Mouse (Mus musculus): ENCODE data around the gene Tnfrsf14. TPM values are rescaled to one million over a fixed set of nuclear protein-coding genes. Genes with fewer than 3 reads are reported as not detected.

Gene Tnfrsf14
- total RNA-seq, 2 experiments from 2014 or later, result 0.61 to 0.99 TPM

- no peak for DNase-seq (ENCODE audit: extremely low spot score in 1 of 2, low spot score in 2 of 2)
- intact Hi-C loops (cut with DNase I), result no loop called here
Measured at GRCm38 (mm10) chr4:154927899-154928337, 445 bp downstream of the Tnfrsf14 start.

GRCm38 (mm10) chr4:154926969-154927898 is 1.1 kb downstream of the Tnfrsf14 start:
- DNase-seq (ENCODE audit: extremely low spot score in 1 of 2, low spot score in 2 of 2), result no peak
- intact Hi-C loops (cut with DNase I), result no loop called here

GRCm38 (mm10) chr4:154925413-154925812 is 3.0 kb downstream of the Tnfrsf14 start:
- intact Hi-C loops (cut with DNase I), result no loop called here
- no peak for DNase-seq (ENCODE audit: extremely low spot score in 1 of 2, low spot score in 2 of 2)

GRCm38 (mm10) chr4:154922931-154923330 is 5.4 kb downstream of the Tnfrsf14 start:
- intact Hi-C loops (cut with DNase I), result no loop called here

GRCm38 (mm10) chr4:154922291-154922690 is 6.1 kb downstream of the Tnfrsf14 start:
- no peak for DNase-seq (ENCODE audit: extremely low spot score in 1 of 2, low spot score in 2 of 2)
- intact Hi-C loops (cut with DNase I), result no loop called here

More at GRCm38 (mm10) chr4:154922931-154923330, 5.4 kb downstream of the Tnfrsf14 start:
- DNase-seq (ENCODE audit: extremely low spot score in 1 of 2, low spot score in 2 of 2), result no peak

GRCm38 (mm10) chr4:154916662-154917061 is 11.7 kb downstream of the Tnfrsf14 start:
- intact Hi-C loops (cut with DNase I), result no loop called here

GRCm38 (mm10) chr4:154915286-154915685 is 13.1 kb downstream of the Tnfrsf14 start:
- intact Hi-C loops (cut with DNase I), result no loop called here
- DNase-seq (ENCODE audit: extremely low spot score in 1 of 2, low spot score in 2 of 2), result no peak

More at GRCm38 (mm10) chr4:154916662-154917061, 11.7 kb downstream of the Tnfrsf14 start:
- DNase-seq (ENCODE audit: extremely low spot score in 1 of 2, low spot score in 2 of 2), result no peak

GRCm38 (mm10) chr4:154914707-154915106 is 13.7 kb downstream of the Tnfrsf14 start:
- DNase-seq (ENCODE audit: extremely low spot score in 1 of 2, low spot score in 2 of 2), result no peak
- intact Hi-C loops (cut with DNase I), result no loop called here

- intact Hi-C loops (cut with DNase I), result no loop called here
- no peak for DNase-seq (ENCODE audit: extremely low spot score in 1 of 2, low spot score in 2 of 2)
Measured at GRCm38 (mm10) chr4:154914252-154914651, 14.1 kb downstream of the Tnfrsf14 start.

GRCm38 (mm10) chr4:154913845-154914244 is 14.5 kb downstream of the Tnfrsf14 start:
- DNase-seq (ENCODE audit: extremely low spot score in 1 of 2, low spot score in 2 of 2), result peak in 1 of 2 experiments; percentile 2
- intact Hi-C loops (cut with DNase I), result no loop called here

GRCm38 (mm10) chr4:154911644-154912043 is 16.7 kb downstream of the Tnfrsf14 start:
- intact Hi-C loops (cut with DNase I), result no loop called here
- DNase-seq (ENCODE audit: extremely low spot score in 1 of 2, low spot score in 2 of 2), result no peak

- intact Hi-C loops (cut with DNase I), result no loop called here
- DNase-seq (ENCODE audit: extremely low spot score in 1 of 2, low spot score in 2 of 2), result peak in 1 of 2 experiments; percentile 27
Measured at GRCm38 (mm10) chr4:154910606-154911522, 17.5 kb downstream of the Tnfrsf14 start.

GRCm38 (mm10) chr4:154908490-154908889 is 19.9 kb downstream of the Tnfrsf14 start:
- DNase-seq (ENCODE audit: extremely low spot score in 1 of 2, low spot score in 2 of 2), result no peak
- intact Hi-C loops (cut with DNase I), result no loop called here

- intact Hi-C loops (cut with DNase I), result no loop called here
- peak; percentile 59 to 79 for DNase-seq (ENCODE audit: extremely low spot score in 1 of 2, low spot score in 2 of 2)
Measured at GRCm38 (mm10) chr4:154907833-154908232, 20.5 kb downstream of the Tnfrsf14 start.

- intact Hi-C loops (cut with DNase I), result no loop called here
- DNase-seq (ENCODE audit: extremely low spot score in 1 of 2, low spot score in 2 of 2), result peak; percentile 72 to 90
Measured at GRCm38 (mm10) chr4:154904185-154905071, 23.9 kb downstream of the Tnfrsf14 start.

- DNase-seq (ENCODE audit: extremely low spot score in 1 of 2, low spot score in 2 of 2), result no peak
- intact Hi-C loops (cut with DNase I), result no loop called here
Measured at GRCm38 (mm10) chr4:154902371-154902770, 26.0 kb downstream of the Tnfrsf14 start.

- intact Hi-C loops (cut with DNase I), result no loop called here
- peak; percentile 67 to 88 for DNase-seq (ENCODE audit: extremely low spot score in 1 of 2, low spot score in 2 of 2)
Measured at GRCm38 (mm10) chr4:154898506-154899446, 29.6 kb downstream of the Tnfrsf14 start, which contains the start of gene Fam213b. TSS of gene Fam213b (minus strand) at chr4:154899135.
